In genomic region chr3:29190263-29190662, GRCm38 (mm10) we compare ENCODE assay signal across 22 mouse cellular contexts.
DNase-seq lines count a peak whose midpoint lies in the region; ATAC-seq and TF ChIP-seq lines count a peak whose summit lies in the region.
"Had no signal": no experiment of that assay in that cellular context is flagged by ENCODE, and none has a peak within 500 bp of the region (broad histone marks: within the 10 kb centered on the region; RNA-seq: fewer than 3 reads in every experiment).

No protein-coding gene starts in this region.

- no peak overlapping the region for H3K4me3 ChIP-seq in ES-E14 (ENCODE audit: insufficient read depth in 1 of 2, low read depth in 1 of 2, low read length in 2 of 2, poor library complexity in 1 of 2, severe bottlenecking in 1 of 2)
- H3K4me3 ChIP-seq: embryonic facial prominence, embryonic 13.5 days; embryonic facial prominence, embryonic 15.5 days; erythroblast, embryonic 14.5 days; forebrain, embryonic 10.5 days; forebrain, embryonic 12.5 days had no signal

- in situ Hi-C loops in ES-E14 (cut with MboI; ENCODE audit: low sequenced_read_pairs in 2 of 2, unreplicated experiment in 2 of 2) = no loop called here

- peaks cover 2 to 8% of the 10 kb centered on the region in 2 experiments; a peak in 3 of 4 replicates for H3K4me1 ChIP-seq in ES-E14 (ENCODE audit: control insufficient read depth in 2 of 2, insufficient read depth in 2 of 2, low read length in 2 of 2, poor library complexity in 1 of 2)
- H3K4me1 ChIP-seq: embryonic facial prominence, embryonic 13.5 days; embryonic facial prominence, embryonic 15.5 days; forebrain, embryonic 10.5 days; forebrain, embryonic 12.5 days had no signal

- no peaks in the 10 kb centered on the region for H3K9me3 ChIP-seq in ES-E14 (ENCODE audit: control insufficient read depth, insufficient read depth, low read depth, low read length)
- H3K9me3 ChIP-seq: embryonic facial prominence, embryonic 13.5 days; embryonic facial prominence, embryonic 15.5 days; forebrain, embryonic 10.5 days; forebrain, embryonic 12.5 days had no signal

- H3K9ac ChIP-seq in ES-E14 (ENCODE audit: insufficient read depth, low read depth, low read length, poor library complexity, severe bottlenecking) = no peak overlapping the region
- H3K9ac ChIP-seq: embryonic facial prominence, embryonic 13.5 days; embryonic facial prominence, embryonic 15.5 days; forebrain, embryonic 12.5 days had no signal

- ATAC-seq in frontal cortex, adult (ENCODE audit: low TSS enrichment) = no peak
- ATAC-seq: activated CD4-positive, CD25-positive, alpha-beta regulatory T cell, adult 4 months; forebrain, embryonic 14.5 days; forebrain, embryonic 16.5 days had no signal

- H3K36me3 ChIP-seq in ES-E14 (ENCODE audit: control insufficient read depth, insufficient read depth, low read length, poor library complexity, severe bottlenecking) = no peaks in the 10 kb centered on the region
- H3K36me3 ChIP-seq: embryonic facial prominence, embryonic 13.5 days; embryonic facial prominence, embryonic 15.5 days; forebrain, embryonic 10.5 days; forebrain, embryonic 12.5 days had no signal

- DNase-seq in ES-E14 (ENCODE audit: low read depth, low spot score) (peak; percentile 59), WW6 (ENCODE audit: low read depth, low spot score) (peak; percentile 20)
- no peak for DNase-seq in frontal cortex, postnatal 36 days (ENCODE audit: low spot score in 2 of 2)
- DNase-seq in right cerebral cortex, postnatal 36 days (ENCODE audit: low spot score in 2 of 2) = no peak
- DNase-seq: adrenal gland, adult 8-10 months; adrenal gland, postnatal 14 days; adrenal gland, postnatal 36 days; cerebellum, adult 11-12 months; cerebellum, adult 2 months; cerebellum, adult 9-10 months; cerebellum, postnatal 10 days; cerebellum, postnatal 25 days; embryo, embryonic 11 days had no signal

- H3K27ac ChIP-seq in ES-E14 (ENCODE audit: insufficient read depth, low read depth, low read length, poor library complexity, severe bottlenecking) = no peak overlapping the region
- H3K27ac ChIP-seq: embryonic facial prominence, embryonic 13.5 days; embryonic facial prominence, embryonic 15.5 days; forebrain, embryonic 10.5 days; forebrain, embryonic 12.5 days had no signal

TF ChIP-seq in ES-E14, 5 proteins besides CTCF, POLR2A, EP300 and RAD21:
- peak; percentile 59 for TF ChIP-seq CHD2 (IDR thresholded peaks at IDR 0.05; ENCODE audit: low read depth, low read length)
- TF ChIP-seq ZC3H11A (IDR thresholded peaks at IDR 0.05; ENCODE audit: borderline replicate concordance, low read depth, low read length) = no peak

Comparison
In these comparisons a context has a peak if more than half of its experiments do, and no peak if none do; other contexts are left out.
1. DNase-seq: peak in ES-E14 (single experiment) and WW6 (single experiment); none in frontal cortex, postnatal 36 days (0 of 2) and right cerebral cortex, postnatal 36 days (0 of 2).